Mouse (Mus musculus): ENCODE data around the gene Dusp5. TPM values are rescaled to one million over a fixed set of nuclear protein-coding genes. Genes with fewer than 3 reads are reported as not detected.
A peak's percentile ranks its signal among the peaks of the same experiment; 100 is the strongest.

Dusp5 gene
- polyA plus RNA-seq, 1 experiment from 2014 or later: 7.4 TPM

GRCm38 (mm10) chr19:53544923-53545561 is 16.1 kb downstream of the Dusp5 start:
- Histone ChIP-seq H3K4me2 (ENCODE audit: low read length) (no peak overlapping the region), H3K9me3 (ENCODE audit: control insufficient read depth, low read length) (no peaks in the 10 kb centered on the region), H3K4me3 (ENCODE audit: control insufficient read depth in 1 of 2, insufficient read depth in 1 of 2, low read depth in 1 of 2, low read length in 2 of 2) (no peak overlapping the region), H3K4me1 (ENCODE audit: control insufficient read depth in 2 of 2, insufficient read depth in 2 of 2, low read length in 2 of 2) (peaks cover 0 to 4% of the 10 kb centered on the region in 2 experiments; a peak in 2 of 4 replicates), H3K27ac (replicated peaks in 1 of 2; ENCODE audit: control insufficient read depth in 1 of 2, insufficient read depth in 1 of 2, low read depth in 2 of 2, low read length in 2 of 2) (no peak overlapping the region), H3K27me3 (ENCODE audit: control insufficient read depth, insufficient read depth, low read length) (no peaks in the 10 kb centered on the region), H3K36me3 (ENCODE audit: control insufficient read depth, insufficient read depth, low read length) (peaks cover 33% of the 10 kb centered on the region), H3K9ac (ENCODE audit: low read length) (no peak overlapping the region)
- WGBS: 60% methylated on average over 4 of the region's 4 CpGs
- no peak for ATAC-seq (ENCODE audit: insufficient number of reproducible peaks, insufficient read depth, low FRiP score, low read depth)

- Histone ChIP-seq H3K36me3 (ENCODE audit: control insufficient read depth, insufficient read depth, low read length) (peaks cover 8% of the 10 kb centered on the region; the same call in 1 of the 2 replicates), H3K4me3 (ENCODE audit: control insufficient read depth in 1 of 2, insufficient read depth in 1 of 2, low read depth in 1 of 2, low read length in 2 of 2) (no peak overlapping the region)
- WGBS: 61% methylated on average over 8 of the region's 8 CpGs
Measured at GRCm38 (mm10) chr19:53547597-53547996, 18.7 kb downstream of the Dusp5 start.

GRCm38 (mm10) chr19:53550972-53551371 is 22.1 kb downstream of the Dusp5 start:
- ATAC-seq (ENCODE audit: insufficient number of reproducible peaks, insufficient read depth, low FRiP score, low read depth): no peak
- Histone ChIP-seq H3K27ac (replicated peaks in 1 of 2; ENCODE audit: control insufficient read depth in 1 of 2, insufficient read depth in 1 of 2, low read depth in 2 of 2, low read length in 2 of 2) (no peak overlapping the region), H3K27me3 (ENCODE audit: control insufficient read depth, insufficient read depth, low read length) (no peaks in the 10 kb centered on the region), H3K4me2 (ENCODE audit: low read length) (no peak overlapping the region), H3K4me1 (ENCODE audit: control insufficient read depth in 2 of 2, insufficient read depth in 2 of 2, low read length in 2 of 2) (peaks cover 0 to 17% of the 10 kb centered on the region in 2 experiments; a peak in 3 of 4 replicates), H3K36me3 (ENCODE audit: control insufficient read depth, insufficient read depth, low read length) (no peaks in the 10 kb centered on the region), H3K9me3 (ENCODE audit: control insufficient read depth, low read length) (no peaks in the 10 kb centered on the region), H3K4me3 (ENCODE audit: control insufficient read depth in 1 of 2, insufficient read depth in 1 of 2, low read depth in 1 of 2, low read length in 2 of 2) (no peak overlapping the region), H3K9ac (ENCODE audit: low read length) (no peak overlapping the region)
- WGBS: 57% methylated on average over 12 of the region's 12 CpGs

More at GRCm38 (mm10) chr19:53547597-53547996, 18.7 kb downstream of the Dusp5 start:
- Histone ChIP-seq H3K4me1 (ENCODE audit: control insufficient read depth in 2 of 2, insufficient read depth in 2 of 2, low read length in 2 of 2) (peaks cover 0 to 9% of the 10 kb centered on the region in 2 experiments; a peak in 3 of 4 replicates), H3K9ac (ENCODE audit: low read length) (no peak overlapping the region), H3K9me3 (ENCODE audit: control insufficient read depth, low read length) (no peaks in the 10 kb centered on the region), H3K27ac (replicated peaks in 1 of 2; ENCODE audit: control insufficient read depth in 1 of 2, insufficient read depth in 1 of 2, low read depth in 2 of 2, low read length in 2 of 2) (no peak overlapping the region), H3K27me3 (ENCODE audit: control insufficient read depth, insufficient read depth, low read length) (no peaks in the 10 kb centered on the region), H3K4me2 (ENCODE audit: low read length) (no peak overlapping the region)
- no peak for ATAC-seq (ENCODE audit: insufficient number of reproducible peaks, insufficient read depth, low FRiP score, low read depth)

GRCm38 (mm10) chr19:53552216-53552786 is 23.4 kb downstream of the Dusp5 start:
- ATAC-seq (ENCODE audit: insufficient number of reproducible peaks, insufficient read depth, low FRiP score, low read depth): no peak
- Histone ChIP-seq H3K4me2 (ENCODE audit: low read length) (no peak overlapping the region), H3K36me3 (ENCODE audit: control insufficient read depth, insufficient read depth, low read length) (no peaks in the 10 kb centered on the region), H3K9ac (ENCODE audit: low read length) (no peak overlapping the region), H3K27ac (replicated peaks in 1 of 2; ENCODE audit: control insufficient read depth in 1 of 2, insufficient read depth in 1 of 2, low read depth in 2 of 2, low read length in 2 of 2) (0 out of 4 replicates have a peak overlapping the region, but pooled peaks of 1 of the 2 experiments have one; percentile 14), H3K27me3 (ENCODE audit: control insufficient read depth, insufficient read depth, low read length) (no peaks in the 10 kb centered on the region), H3K9me3 (ENCODE audit: control insufficient read depth, low read length) (no peaks in the 10 kb centered on the region), H3K4me1 (ENCODE audit: control insufficient read depth in 2 of 2, insufficient read depth in 2 of 2, low read length in 2 of 2) (peaks cover 6 to 22% of the 10 kb centered on the region in 2 experiments), H3K4me3 (ENCODE audit: control insufficient read depth in 1 of 2, insufficient read depth in 1 of 2, low read depth in 1 of 2, low read length in 2 of 2) (no peak overlapping the region)
- 47% methylated on average over 10 of the region's 10 CpGs for WGBS

GRCm38 (mm10) chr19:53552795-53553194 is 23.9 kb downstream of the Dusp5 start:
- Histone ChIP-seq H3K4me3 (ENCODE audit: control insufficient read depth in 1 of 2, insufficient read depth in 1 of 2, low read depth in 1 of 2, low read length in 2 of 2) (no peak overlapping the region), H3K4me2 (ENCODE audit: low read length) (no peak overlapping the region), H3K9me3 (ENCODE audit: control insufficient read depth, low read length) (no peaks in the 10 kb centered on the region), H3K27me3 (ENCODE audit: control insufficient read depth, insufficient read depth, low read length) (no peaks in the 10 kb centered on the region), H3K36me3 (ENCODE audit: control insufficient read depth, insufficient read depth, low read length) (no peaks in the 10 kb centered on the region), H3K9ac (ENCODE audit: low read length) (no peak overlapping the region), H3K27ac (replicated peaks in 1 of 2; ENCODE audit: control insufficient read depth in 1 of 2, insufficient read depth in 1 of 2, low read depth in 2 of 2, low read length in 2 of 2) (0 out of 4 replicates have a peak overlapping the region, but pooled peaks of 1 of the 2 experiments have one; percentile 14), H3K4me1 (ENCODE audit: control insufficient read depth in 2 of 2, insufficient read depth in 2 of 2, low read length in 2 of 2) (peaks cover 10 to 23% of the 10 kb centered on the region in 2 experiments)
- WGBS: 43% methylated on average over 6 of the region's 6 CpGs
- ATAC-seq (ENCODE audit: insufficient number of reproducible peaks, insufficient read depth, low FRiP score, low read depth): no peak

- Histone ChIP-seq H3K4me3 (ENCODE audit: control insufficient read depth in 1 of 2, insufficient read depth in 1 of 2, low read depth in 1 of 2, low read length in 2 of 2) (no peak overlapping the region), H3K27me3 (ENCODE audit: control insufficient read depth, insufficient read depth, low read length) (no peaks in the 10 kb centered on the region), H3K4me1 (ENCODE audit: control insufficient read depth in 2 of 2, insufficient read depth in 2 of 2, low read length in 2 of 2) (peaks cover 10 to 23% of the 10 kb centered on the region in 2 experiments), H3K9me3 (ENCODE audit: control insufficient read depth, low read length) (no peaks in the 10 kb centered on the region), H3K36me3 (ENCODE audit: control insufficient read depth, insufficient read depth, low read length) (no peaks in the 10 kb centered on the region), H3K4me2 (ENCODE audit: low read length) (no peak overlapping the region), H3K27ac (replicated peaks in 1 of 2; ENCODE audit: control insufficient read depth in 1 of 2, insufficient read depth in 1 of 2, low read depth in 2 of 2, low read length in 2 of 2) (no peak overlapping the region), H3K9ac (ENCODE audit: low read length) (no peak overlapping the region)
- 88% methylated on average over 11 of the region's 11 CpGs for WGBS
- no peak for ATAC-seq (ENCODE audit: insufficient number of reproducible peaks, insufficient read depth, low FRiP score, low read depth)
Measured at GRCm38 (mm10) chr19:53554402-53554801, 25.5 kb downstream of the Dusp5 start.

GRCm38 (mm10) chr19:53554981-53555616 is 26.2 kb downstream of the Dusp5 start:
- H3K4me2 ChIP-seq (ENCODE audit: low read length): no peak overlapping the region
- H3K9ac ChIP-seq (ENCODE audit: low read length): no peak overlapping the region
- no peaks in the 10 kb centered on the region for H3K36me3 ChIP-seq (ENCODE audit: control insufficient read depth, insufficient read depth, low read length)
- H3K27me3 ChIP-seq (ENCODE audit: control insufficient read depth, insufficient read depth, low read length): no peaks in the 10 kb centered on the region
- no peak for ATAC-seq (ENCODE audit: insufficient number of reproducible peaks, insufficient read depth, low FRiP score, low read depth)
- no peak overlapping the region for H3K4me3 ChIP-seq (ENCODE audit: control insufficient read depth in 1 of 2, insufficient read depth in 1 of 2, low read depth in 1 of 2, low read length in 2 of 2)
- H3K4me1 ChIP-seq (ENCODE audit: control insufficient read depth in 2 of 2, insufficient read depth in 2 of 2, low read length in 2 of 2): peaks cover 10 to 23% of the 10 kb centered on the region in 2 experiments
- no peak overlapping the region for H3K27ac ChIP-seq (replicated peaks in 1 of 2; ENCODE audit: control insufficient read depth in 1 of 2, insufficient read depth in 1 of 2, low read depth in 2 of 2, low read length in 2 of 2)
- 52% methylated on average over 5 of the region's 5 CpGs for WGBS
- H3K9me3 ChIP-seq (ENCODE audit: control insufficient read depth, low read length): no peaks in the 10 kb centered on the region

Data from heart, embryonic 14.5 days (tissue).